Mouse (Mus musculus) layer of hippocampus, adult 18-20 months (tissue): Measurements from ENCODE around the gene Kctd15. TPM values are rescaled to one million over a fixed set of nuclear protein-coding genes. Genes with fewer than 3 reads are reported as not detected.
A peak's percentile ranks its signal among the peaks of the same experiment; 100 is the strongest.

Source experiments
- DNase-seq, 2 experiments: peaks; one replicate each; pipeline ENCODE4 v3.0.0; 2022; ENCODE audit warnings: low spot score in 2 of 2
- total RNA-seq, 2 experiments: library from RNA; stranded (reverse); gene quantifications; 2 replicates each; pipeline ENCODE4 v1.2.3; 2021

The Kctd15 gene
- total RNA-seq, 2 experiments from 2014 or later, result 12.3 to 15.1 TPM

DNA sequence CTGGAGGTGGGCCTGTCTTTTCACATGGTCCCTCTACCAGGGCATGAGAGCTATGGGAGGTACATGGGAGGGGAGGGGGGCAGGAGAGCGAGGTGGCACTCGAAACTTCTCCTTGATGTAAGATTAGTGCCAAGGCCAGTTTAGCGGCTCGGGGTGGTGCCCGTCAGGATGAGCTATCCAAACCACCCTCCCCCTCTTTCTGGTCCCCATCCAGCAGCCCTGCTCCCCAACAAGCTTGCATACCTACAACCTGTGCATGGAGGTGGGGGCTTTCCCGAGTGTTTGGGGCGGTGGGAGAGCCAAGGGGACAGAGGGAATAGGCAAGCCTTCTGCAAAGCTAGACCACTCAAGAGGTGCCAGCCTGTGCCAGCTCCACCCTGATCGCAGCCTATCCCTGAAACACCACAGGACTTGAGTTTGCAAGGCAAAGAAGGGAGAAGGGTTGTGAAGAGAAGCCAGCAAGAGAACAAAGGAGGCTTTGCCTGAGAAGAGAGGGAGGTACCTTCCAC is 26.8 kb downstream of the Kctd15 start:
- DNase-seq, result no peak

GRCm38 (mm10) chr7:34620411-34620810 is 36.1 kb downstream of the Kctd15 start:
- no peak for DNase-seq

DNA sequence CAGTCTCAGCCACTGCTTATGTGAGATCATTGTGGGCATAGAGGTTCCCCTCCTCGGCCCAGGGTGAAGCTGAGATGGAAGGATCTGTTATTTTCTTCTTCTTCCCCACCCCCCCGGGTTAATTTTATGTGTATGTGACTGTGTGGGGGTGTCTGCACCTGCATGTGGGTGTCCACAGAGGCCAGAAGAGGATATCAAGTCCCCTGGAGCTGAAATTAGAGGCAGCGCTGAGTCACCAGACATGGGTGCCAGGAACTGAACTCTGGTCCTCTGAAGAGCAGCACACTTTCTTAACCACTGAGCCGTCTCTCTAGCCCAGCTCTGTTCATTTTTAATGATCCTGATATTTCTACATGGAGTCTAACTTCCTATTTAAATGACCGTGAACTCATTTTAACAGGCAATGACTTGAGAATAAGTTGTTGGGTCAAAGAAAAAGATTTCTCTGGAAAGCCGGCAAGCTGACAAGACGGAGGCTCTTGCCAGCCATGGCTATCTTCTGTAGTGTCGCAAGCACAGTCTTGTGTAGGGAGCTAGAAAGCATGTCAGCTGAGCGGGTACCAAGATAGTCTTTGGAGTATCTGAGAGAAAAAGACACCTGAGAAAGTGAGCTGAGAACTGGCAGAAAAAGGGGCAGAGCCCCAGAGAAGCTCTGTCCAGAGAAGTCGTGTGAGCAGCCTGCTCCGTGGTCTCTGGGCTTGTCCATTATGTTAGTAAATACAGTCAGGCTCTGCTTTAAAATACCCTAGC is 38.2 kb downstream of the Kctd15 start:
- no peak for DNase-seq

DNA sequence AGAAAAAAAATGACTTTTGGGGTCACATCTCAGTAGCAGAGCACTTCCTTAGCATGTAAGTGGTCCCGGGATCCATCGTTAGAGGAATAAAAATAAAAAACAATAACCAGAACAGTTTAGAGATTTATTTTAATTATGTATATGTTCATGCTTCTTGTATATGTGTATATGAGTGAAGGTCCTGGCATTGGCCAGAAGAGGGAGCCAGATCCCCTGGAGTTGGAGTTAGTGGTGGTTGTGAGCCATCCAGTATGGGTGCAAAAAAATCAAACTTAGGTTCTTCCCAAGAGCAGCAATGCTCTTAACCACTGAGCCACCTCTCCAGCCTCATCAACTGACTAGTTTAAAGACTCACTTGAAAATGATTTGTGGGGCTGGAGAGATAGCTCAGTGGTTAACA is 40.3 kb downstream of the Kctd15 start:
- no peak for DNase-seq

- DNase-seq, result no peak
Measured at GRCm38 (mm10) chr7:34610445-34610844, 46.1 kb downstream of the Kctd15 start.

- no peak for DNase-seq
Measured at GRCm38 (mm10) chr7:34607334-34607970, 49.1 kb downstream of the Kctd15 start.

DNA sequence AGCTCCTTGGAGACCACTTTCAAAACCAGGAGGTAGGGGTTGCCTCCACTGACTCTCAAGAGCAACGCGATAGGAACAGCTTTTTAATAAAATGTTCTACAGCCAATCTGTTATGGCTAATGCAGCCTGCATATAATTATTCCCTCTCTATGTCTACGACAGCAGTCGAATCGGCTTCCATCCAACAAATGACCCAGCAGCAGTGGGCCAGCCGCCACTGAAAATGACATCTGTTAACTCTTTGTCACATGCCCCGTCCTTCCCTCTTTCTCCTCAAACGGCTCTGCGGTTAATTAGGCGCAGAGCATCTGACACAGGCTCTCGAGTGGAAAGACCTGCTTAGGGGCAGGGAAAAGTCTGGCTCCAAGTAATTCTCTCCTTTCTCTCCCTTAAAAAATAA is 49.8 kb downstream of the Kctd15 start:
- DNase-seq, result peak in 1 of 2 experiments; percentile 12

GRCm38 (mm10) chr7:34606051-34606450 is 50.5 kb downstream of the Kctd15 start:
- no peak for DNase-seq

DNA sequence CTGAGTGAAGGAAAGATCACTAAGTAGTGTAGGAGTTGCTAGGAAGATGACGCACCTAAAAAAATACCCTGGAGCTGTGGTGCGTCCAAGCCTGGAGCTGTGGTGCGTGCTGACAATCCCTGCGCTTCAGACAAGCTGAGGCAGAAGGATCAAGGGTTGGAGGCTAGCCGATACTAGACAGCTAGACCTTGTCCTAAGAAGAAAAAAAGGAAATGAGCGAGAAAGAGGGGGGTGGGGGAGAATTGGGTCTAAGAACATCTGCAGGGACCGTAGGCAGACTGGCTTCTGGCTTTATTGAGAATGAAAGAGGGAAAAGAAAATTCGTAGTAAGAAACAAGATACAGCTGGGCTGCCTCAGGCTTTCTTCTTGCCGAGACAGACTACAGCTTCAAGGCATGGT is 58.0 kb downstream of the Kctd15 start:
- DNase-seq, result no peak

DNA sequence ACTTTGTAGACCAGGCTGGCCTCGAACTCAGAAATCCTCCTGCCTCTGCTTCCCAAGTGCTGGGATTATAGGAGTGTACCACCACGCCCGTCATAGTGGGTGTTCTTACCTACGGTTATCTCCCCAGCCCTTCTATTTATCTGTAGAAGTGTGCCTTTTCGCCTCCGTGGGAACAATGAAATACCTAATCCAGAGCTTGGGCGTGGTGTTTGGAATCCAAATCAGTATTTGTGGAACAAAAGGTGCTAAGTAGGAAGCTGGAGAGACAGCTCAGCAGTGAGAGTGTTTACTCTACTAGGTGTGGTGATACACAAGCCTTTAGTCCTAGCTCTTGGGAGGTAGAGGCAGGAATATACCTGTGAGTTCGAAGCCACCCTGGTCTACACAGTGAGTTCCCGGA is 58.5 kb downstream of the Kctd15 start:
- DNase-seq, result no peak

DNA sequence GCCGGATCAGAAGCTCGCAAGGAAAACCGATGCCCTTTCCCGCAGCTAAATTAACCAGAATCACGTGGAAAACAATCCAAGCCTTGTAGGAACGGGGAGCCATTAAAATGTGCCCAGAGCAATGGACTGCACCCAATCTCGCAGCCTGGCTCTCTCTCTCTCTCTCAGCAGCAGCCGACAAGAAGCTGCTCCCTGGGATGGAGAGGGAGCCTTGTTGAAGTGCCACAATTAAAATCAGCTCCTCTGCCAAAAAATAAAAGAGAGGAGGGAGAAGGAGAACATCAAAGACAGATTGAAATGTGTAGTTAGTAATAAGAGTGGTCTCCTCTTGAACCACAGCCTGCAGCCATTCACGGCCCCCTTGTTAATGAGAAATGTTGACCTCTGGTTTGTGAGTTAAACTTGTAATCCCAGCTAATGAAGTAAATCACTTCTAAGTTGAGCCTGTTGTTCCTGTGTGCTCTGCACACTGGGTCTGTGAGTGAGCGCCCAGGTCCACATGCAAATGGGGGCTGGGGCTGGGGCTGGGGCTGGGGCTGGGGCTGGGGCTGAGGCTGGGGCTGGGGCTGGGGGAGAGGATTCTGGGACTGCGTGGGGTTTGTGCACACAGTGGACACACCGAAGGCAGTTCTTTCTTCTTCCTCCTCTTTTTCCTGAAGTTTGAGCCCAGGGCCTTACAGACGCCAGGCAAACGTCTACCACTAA is 59.8 kb downstream of the Kctd15 start:
- DNase-seq, result no peak

DNA sequence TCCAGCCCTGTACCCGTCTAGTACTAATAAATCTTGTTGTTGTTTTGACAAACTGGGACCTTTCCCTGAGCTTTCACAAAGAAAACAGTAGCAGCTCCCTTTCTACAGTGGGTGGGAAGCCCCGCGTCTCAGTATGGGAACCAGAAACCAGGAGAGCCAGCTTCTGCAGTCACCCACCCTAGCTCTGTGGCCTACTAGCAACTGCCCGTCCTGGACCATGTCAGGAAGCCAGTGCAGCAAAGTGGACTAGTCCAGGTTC is 61.3 kb downstream of the Kctd15 start:
- no peak for DNase-seq

GRCm38 (mm10) chr7:34594501-34595306 is 61.8 kb downstream of the Kctd15 start:
- peak in 1 of 2 experiments; percentile 31 for DNase-seq

GRCm38 (mm10) chr7:34590711-34591110 is 65.8 kb downstream of the Kctd15 start:
- no peak for DNase-seq

Other genes with a start within 250 kb of the Kctd15 start
- 10 to 100 TPM; 27.6 to 44.7 TPM for gene Chst8, start 156.0 kb upstream of the Kctd15 start, total RNA-seq